Mouse (Mus musculus): ENCODE data around the gene Fads6.
A peak's percentile ranks its signal among the peaks of the same experiment; 100 is the strongest.

Gene Fads6

DNA sequence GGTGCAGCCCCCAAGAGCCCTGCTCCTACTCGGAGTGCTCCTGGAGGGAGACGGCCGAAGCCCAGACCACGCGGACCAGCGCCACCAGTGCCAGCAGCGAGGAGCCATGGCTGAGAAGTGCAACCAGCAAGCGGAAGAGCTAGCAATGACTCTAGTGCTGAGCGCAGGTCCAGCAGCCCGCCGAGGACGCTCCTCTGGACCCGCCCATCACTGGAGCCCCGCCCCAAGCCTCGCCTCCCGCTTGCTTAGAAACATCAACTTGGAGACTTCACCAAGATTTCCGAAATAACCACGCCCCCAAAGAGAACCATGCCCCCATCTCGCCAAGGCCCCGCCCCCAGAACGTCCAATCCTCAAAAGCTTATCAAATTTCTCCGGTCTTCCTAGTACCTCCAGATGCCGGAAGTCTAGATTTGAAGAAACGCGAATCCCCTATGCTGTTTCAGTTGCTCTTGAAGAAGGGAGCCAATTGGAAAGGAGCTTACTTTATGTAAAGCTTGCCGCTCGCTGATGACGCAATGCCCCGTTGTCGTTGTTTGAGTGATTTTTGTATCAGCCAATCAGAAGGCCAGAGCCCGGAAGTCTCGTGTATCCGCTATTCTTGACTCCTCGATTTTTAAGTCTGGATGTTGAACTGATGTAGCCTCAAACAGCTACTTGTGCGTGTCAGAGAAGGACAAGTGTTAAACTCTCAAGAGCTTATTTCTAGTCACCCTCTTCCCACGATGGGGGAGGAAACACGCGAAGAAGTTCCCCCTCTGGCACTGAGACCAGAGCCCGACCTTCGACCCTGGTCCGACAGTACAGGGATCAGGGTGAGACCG is 20.5 kb downstream of the Fads6 start, which contains the start of gene Fdxr:
Fdxr (minus strand) TSS at position 271 of the 824 bp plus-strand sequence.
- peak; percentile 99 for DNase-seq (ENCODE audit: low read depth, low spot score)

DNA sequence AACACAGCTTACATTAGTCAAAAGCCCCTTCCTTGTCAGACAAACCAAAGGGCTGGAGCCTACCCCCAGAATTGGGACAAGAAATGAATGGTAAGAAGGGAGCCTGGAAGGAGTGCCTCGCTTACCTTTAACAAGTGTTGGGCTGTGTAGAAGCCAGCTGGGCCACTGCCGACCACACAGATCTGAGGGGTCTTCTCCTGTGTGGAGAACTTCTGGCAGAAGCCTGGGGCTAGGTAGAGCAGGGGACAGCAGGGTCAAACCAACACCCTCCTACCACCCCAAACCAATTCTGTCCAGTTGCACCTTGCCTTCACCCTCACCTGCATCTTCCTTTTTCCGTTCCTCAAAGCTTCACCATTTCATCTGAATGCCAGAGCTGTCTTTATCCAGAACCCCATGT is 21.5 kb downstream of the Fads6 start:
- no peak for DNase-seq (ENCODE audit: low read depth, low spot score)

- no peak for DNase-seq (ENCODE audit: low read depth, low spot score)
Measured at GRCm38 (mm10) chr11:115275509-115275908, 22.0 kb downstream of the Fads6 start.

GRCm38 (mm10) chr11:115274771-115275170 is 22.7 kb downstream of the Fads6 start:
- no peak for DNase-seq (ENCODE audit: low read depth, low spot score)

DNA sequence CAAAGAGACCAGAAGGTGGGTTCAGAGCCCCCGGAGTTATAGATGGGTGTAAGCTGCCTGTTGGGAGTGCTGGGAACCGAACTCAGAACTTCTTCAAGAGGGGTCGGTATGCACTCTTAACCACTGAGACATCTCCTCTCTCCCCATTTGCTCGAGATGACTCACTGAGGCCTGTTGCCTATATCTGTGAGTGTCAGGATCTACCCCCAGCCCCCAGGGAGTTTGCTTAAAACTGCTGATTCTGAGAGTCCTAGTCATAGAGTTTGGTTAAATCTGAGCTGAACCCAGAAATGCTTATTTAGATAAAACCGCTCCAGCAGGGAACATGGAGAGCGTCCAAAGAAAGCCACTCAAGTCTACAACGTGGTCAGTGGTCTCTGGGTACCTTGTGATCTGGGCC is 23.3 kb downstream of the Fads6 start:
- DNase-seq (ENCODE audit: low read depth, low spot score), result no peak

GRCm38 (mm10) chr11:115273735-115274134 is 23.7 kb downstream of the Fads6 start:
- DNase-seq (ENCODE audit: low read depth, low spot score), result no peak

DNA sequence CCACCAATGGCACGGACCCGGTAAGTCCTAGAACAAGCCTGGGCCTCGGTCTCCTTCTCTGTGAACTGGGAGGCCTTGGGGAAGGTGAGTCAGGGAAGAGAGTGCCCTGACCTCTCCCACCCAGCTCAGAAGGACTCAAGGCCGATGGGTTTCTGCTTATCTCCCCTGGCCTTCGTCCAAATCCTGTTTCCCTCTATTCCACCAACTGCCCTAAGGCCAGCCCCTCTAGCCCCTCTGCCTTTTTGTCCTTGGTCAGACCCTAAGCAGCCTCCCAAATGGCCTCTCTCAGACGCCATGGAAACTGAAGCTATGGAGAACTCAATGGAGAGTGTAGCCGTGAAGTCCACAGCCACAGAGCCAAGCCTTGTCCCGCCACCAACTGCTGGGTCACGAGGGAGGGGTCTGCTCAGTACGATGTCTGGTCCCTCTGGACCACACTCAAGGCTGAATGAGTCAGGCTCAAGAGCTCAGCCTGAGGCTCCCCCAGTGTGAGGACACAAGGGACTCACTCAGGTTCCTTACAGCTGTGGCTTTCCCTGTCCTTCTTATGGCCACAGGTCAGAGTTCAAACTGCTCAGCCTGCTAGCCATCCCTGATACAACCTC is 24.5 kb downstream of the Fads6 start:
- no peak for DNase-seq (ENCODE audit: low read depth, low spot score)

GRCm38 (mm10) chr11:115271481-115271880 is 26.0 kb downstream of the Fads6 start:
- DNase-seq (ENCODE audit: low read depth, low spot score), result no peak

DNA sequence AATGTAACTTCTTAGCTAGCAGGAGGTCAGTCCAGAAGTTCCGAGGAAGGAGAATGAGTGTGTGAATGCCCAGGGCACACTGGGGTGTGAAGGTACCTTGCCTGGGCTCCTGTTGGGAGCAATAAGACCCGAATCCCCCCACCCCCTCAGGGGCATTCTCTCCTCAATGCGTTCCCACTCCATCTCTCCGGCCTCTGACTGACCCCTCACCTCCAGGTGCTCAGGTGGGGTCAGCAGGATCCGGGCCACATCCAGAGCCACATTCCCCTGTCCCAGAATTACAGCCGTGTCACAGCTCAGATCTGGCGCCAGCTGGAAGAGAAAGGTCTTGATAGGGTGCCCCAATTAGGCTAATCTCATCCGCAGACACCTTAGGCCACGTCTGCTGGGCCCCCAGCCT is 26.4 kb downstream of the Fads6 start:
- DNase-seq (ENCODE audit: low read depth, low spot score), result no peak

DNA sequence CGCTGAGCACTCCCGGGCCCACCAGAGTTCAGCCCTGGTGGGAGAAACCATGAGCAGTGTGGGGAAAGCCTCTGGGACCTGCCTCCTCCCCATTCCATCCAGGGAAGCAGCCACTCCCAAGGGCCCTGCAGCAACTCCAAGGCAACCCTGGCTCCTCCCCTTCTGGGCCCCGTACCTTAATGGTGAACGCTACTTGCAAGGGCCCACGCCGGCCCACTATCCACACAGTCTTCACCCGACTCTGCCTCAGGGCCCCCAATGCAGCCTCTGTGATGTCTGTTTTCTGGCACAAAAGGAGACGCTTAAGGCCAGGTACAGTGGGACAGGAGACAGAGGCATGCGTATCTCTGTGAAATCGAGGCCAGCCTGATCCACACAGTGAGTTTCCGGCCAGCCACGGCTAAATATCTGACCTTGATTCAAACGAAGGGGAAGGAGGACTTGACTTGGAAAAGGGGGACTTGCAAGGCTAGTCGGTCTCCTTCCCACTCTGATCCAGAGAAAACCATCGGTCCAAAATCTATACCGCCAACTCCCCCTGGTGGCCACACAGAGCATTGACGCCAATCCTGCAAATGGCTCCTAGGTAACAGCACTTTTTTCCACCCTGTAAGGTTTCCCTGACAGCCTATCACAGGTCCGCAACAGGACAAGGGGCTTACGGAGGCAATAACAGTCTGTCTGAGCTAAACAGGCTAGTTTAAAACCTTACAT is 27.2 kb downstream of the Fads6 start:
- peak; percentile 70 for DNase-seq (ENCODE audit: low read depth, low spot score)

- DNase-seq (ENCODE audit: low read depth, low spot score), result no peak
Measured at GRCm38 (mm10) chr11:115269330-115270066, 28.0 kb downstream of the Fads6 start.

- no peak for DNase-seq (ENCODE audit: low read depth, low spot score)
Measured at GRCm38 (mm10) chr11:115267958-115268357, 29.5 kb downstream of the Fads6 start.

DNA sequence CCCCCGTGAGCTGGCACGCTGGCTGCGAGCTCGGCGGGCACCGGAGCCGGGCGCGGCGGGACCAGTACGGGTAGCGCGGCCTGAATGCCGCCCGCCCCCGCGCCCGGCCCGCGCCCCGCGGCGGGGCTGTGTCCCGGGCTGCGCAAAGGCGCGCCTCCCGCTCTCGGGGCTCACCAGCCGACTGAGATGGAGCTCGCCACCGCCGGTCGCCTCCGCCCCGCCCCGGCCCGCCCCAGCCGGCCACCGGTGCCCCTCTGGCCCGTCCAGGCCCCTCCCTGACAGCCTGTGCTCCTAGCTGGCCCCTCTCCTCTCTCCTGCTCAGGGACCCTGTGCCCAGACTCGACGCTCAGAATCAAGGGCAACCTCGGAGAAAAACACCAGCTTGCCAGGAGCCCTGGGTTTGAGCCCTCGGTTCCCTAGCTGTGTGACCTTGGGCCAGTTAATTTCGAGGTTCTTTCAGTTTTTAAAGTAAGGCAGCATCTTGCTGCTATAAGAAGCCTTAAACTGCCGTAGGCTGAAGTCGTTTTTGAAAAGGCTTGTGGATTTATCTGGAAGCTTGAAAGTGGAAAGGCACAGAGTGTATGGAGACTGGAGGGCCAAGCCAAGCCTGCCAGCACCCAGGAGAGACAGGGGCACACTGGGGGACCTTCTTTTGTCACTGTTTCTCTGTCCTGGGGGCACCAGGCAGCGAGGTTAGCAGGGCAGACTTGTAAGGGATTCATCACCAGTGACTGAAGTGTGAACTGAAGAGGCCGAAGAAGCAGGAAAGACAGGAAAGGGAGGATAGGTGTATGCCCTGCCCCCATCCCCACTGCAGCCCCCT is 30.2 kb downstream of the Fads6 start, which contains the start of gene Grin2c:
Grin2c (minus strand) TSS at position 183 of the 823 bp plus-strand sequence.
- no peak for DNase-seq (ENCODE audit: low read depth, low spot score)

- DNase-seq (ENCODE audit: low read depth, low spot score), result no peak
Measured at GRCm38 (mm10) chr11:115266400-115266778, 31.1 kb downstream of the Fads6 start.

DNA sequence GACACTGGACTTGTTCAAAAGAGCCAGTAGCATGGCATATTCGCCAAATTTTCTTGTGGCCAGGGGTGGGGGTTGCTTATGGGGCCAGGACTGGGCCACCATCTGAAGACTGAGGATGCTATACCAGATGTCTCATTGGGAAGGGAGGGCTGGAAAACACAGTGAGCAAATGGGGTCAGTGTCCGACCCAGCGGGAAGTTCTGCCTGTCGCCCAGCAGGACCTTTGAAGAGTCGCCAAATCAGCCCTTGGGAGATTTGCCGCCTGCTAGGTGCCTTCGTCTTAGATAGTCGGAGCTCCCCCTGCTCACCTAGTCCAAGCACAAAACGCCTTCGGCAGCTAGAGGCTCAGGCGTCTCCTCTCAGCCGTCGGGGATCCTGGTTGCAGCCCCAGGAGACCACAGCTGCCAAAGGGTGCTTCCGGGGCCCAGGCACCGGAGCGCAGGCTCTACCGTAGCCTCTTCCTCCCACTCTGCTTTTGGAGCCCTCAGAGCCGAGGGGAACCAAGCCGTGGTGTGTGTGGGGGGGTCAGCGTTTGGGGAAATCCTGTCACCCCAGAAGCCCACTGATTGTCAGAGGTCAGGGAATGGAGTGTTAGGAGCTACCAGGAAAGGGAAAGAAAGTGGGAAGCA is 31.6 kb downstream of the Fads6 start:
- DNase-seq (ENCODE audit: low read depth, low spot score), result peak; percentile 39

DNA sequence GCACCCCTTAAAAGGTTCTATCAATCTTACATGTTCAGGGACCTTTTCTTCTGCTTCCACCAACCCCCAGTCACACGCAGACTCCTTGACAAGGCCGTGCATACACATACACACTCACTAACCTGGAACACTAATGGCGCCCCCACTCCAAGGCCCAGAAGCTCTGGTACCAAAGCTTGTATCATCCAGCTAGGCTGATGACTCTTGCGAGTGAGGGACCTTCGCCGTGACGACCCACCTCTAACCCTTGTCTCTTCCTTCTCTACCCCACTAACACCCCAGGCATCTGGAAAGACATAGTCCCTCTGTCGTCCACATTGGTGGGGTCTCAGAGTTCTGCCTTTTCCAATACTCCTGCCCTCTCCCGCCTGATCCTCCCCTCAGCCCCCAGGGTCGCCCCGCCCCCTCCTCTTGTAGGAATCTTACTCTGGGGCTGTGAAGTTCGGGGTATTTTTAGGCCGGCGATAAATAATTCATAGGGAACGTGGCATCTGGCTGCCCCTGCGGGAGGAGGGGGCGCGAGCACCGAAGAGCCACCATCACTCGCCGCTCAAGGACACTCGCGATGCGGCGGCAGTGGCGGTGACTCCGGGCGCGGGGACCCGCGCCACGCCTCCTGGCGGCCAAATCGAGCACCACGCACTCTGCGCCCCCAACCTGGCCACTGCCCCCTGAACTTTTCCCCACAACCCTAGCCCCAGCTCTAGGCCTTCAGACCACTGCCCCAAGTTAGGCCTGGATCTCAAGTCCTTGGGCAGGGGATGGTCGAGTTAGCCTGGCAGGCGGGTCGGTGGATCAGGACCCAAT is 32.4 kb downstream of the Fads6 start:
- DNase-seq (ENCODE audit: low read depth, low spot score), result peak; percentile 70

GRCm38 (mm10) chr11:115264136-115264861 is 33.2 kb downstream of the Fads6 start:
- no peak for DNase-seq (ENCODE audit: low read depth, low spot score)

GRCm38 (mm10) chr11:115262954-115263353 is 34.5 kb downstream of the Fads6 start:
- no peak for DNase-seq (ENCODE audit: low read depth, low spot score)

DNA sequence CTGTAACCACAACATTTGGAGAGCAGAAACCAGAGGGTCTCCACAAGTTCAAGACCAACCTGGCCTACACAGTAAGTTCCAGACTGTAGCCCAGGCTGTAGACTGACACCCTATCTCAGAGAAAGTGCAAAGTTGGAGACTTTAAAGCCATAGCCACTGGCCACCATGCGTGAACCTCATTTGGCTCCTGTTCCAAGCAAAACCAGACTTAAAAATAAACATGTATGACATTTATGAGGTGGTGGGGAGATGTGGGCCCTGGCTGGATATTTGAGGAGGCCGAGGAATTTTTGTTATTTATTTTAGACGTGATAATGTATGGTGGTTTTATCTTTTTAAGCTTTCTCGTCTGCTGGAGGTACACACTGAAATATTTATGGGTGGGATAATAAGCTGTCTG is 38.3 kb downstream of the Fads6 start:
- DNase-seq (ENCODE audit: low read depth, low spot score), result no peak

Data from CD4-positive, CD25-positive, alpha-beta regulatory T cell, adult 2 months (primary cell).